Mouse (Mus musculus) left cerebral cortex, postnatal 4 days (tissue): ENCODE measurements around the gene Pigp. TPM values are rescaled to one million over a fixed set of nuclear protein-coding genes. Genes with fewer than 3 reads are reported as not detected.

Experiments
- DNase-seq: peaks from one replicate; pipeline ENCODE4 v3.0.0-alpha.2; 2022
- intact Hi-C: fragments of 180-260 bp; cut with DNase I; formaldehyde crosslinking; loops from one replicate; pipeline ENCODE4 v1.15.1; 2025
- total RNA-seq, 2 experiments: library from RNA; stranded (reverse); gene quantifications; 2 replicates each; pipeline ENCODE4 v1.2.3; 2021

Pigp gene
- total RNA-seq, 2 experiments from 2014 or later, result 53.4 to 60.9 TPM

DNA sequence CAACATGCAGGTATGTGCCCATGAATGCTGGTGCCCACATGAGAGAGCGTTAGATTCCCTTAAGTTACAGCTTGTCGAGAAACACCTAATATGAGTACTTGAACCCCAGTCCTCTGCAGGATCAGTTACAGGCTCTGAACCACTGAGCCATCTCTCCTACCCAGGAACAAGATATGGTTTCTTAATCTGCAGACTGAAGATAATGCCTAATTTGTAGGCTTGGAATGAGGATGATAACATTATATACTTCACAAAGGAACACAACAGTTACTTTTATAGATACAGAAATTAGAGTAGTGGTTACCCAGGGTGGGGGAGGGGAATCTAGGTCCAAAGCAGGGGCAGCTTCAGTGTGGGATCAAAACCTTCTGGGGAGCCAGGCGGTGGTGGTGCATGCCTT is 45.6 kb downstream of the Pigp start:
- intact Hi-C loops, result no loop called here
- DNase-seq, result no peak

DNA sequence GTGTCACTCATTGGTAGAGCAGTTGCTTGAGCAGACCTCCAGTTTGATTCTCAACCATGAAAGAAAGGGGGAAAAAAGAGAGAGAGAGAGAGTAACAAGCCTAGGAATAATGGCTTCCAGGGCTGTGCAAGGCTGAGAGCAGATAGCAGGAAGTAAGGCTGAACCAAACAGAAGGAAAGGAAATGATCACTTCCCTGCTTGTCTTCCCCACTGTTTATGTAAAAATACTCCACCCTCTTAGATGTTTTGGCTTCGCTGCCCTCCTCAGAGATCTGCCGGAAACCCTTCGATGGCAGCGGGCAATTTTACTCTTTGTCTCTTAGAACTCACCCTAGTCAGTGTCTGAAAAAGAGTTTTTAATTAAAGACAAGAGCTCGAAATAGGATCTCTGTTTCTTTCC is 48.0 kb downstream of the Pigp start:
- intact Hi-C loops, result no loop called here
- DNase-seq, result no peak

DNA sequence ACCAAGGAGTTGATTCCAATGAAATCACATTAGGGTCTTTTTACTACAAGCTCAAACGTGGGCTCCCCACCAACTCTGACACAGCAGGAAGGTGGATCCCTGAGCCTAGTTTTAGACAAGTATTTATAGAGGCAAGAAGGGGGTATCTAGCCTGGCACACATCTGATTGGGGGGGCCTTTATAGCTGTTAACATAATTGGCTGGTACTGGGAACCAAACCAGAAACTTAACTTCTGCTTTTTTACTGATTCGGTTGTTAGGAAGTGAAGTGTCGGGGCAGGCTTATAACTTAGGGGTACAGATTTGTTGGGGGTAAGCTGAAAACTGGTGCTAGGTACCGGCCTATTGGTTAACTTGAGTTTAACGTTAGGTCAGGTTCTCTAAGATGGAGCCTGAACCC is 51.4 kb downstream of the Pigp start:
- intact Hi-C loops, result no loop called here
- DNase-seq, result no peak

DNA sequence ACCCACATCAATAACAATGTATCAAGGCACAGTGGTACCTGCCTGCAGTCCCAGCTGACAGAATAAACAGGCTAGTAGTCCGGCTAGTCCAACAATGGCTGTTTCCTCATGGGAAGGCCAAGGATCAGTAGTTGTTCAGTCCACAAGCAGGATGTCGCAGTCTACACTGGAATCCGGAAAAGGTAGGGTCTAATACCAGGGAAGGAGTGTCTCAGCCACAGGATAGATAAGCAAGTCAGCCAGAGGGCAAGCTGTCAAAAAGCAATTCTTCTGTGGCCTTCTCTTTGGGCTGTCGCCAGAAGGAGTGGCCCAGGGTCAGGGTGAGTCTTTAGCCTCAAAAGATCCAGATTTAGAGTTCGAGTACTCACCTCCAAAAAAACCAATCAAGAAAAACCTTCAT is 53.9 kb downstream of the Pigp start:
- no peak for DNase-seq
- intact Hi-C loops, result no loop called here

DNA sequence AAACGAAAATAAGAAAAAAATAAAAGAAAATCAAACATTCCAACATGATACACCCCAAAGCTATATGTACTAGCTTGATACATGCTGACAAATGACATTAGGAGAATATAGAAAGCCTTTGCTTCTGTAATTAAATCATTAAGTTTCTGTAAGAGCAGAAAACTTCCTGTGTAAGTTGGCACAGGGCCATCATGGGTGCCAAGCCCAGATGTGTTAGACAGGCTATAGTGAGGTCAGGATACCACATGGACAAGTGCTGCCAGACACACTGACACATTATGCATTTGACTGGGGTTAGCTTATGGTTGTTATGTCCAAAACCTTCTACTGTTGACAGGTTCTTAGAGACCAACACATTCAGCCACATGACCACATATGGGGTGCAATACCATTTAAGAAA is 56.4 kb downstream of the Pigp start:
- no peak for DNase-seq
- intact Hi-C loops, result no loop called here

DNA sequence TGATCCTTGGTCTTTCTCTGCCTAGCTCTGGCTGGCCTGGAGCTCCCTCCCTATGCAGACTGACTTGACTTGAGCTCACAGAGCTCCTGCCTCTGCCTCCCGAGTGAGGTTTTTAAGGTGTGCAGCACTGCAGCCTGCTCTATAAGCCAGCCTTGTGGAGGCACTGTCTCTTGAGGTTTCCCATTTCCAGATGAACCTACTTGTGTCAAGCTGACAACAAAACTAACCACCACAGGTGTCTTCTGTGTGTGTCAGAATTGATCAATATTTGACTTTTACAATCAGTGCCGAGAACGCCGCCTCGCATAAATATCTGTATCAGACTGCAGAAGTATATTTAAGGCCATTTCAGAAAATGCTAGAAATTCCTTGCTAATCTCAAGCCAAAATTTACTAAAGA is 57.0 kb downstream of the Pigp start:
- no peak for DNase-seq
- intact Hi-C loops, result no loop called here

DNA sequence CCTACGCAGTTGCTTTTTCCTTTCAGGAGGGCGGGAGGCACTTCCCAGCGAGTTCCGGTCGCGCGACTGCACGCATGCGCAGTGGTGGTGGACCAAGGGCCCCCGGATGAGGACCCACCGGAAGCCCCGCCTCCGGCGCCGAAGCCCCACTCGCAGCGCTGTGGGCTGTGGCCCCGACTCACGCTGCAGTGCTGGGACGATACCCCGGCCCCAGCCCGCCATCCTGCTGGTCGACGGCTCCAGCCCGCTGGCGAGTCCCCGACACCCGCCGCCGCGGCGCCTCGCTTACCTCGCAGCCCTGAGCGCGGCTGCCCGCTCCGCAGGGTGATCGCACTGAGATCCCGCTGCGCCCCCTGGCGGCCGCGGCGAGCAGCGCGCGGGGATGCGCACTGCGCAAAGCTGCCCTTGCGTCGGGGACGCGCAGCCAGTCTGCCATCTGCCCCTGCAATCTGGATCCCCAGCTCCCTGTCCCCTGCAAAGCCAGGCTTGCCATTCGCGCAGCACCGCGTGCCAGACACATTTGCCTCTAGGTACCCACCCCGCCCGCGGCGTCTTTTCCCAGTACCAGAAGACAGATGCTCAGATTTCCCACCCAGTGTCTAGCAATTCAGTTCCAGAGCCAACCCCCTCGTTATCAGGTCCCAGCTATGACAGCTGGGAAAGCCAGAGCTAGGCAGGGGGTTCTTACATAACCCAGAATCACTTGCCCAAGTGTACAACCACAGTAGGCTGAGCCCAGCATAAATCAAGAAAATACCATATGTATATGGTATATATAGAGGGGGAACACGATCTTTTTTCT is 58.2 kb downstream of the Pigp start, which contains the start of gene Hlcs:
Hlcs (minus strand) TSS at position 343 of the 802 bp plus-strand sequence.
- intact Hi-C loops, result no loop called here

DNA sequence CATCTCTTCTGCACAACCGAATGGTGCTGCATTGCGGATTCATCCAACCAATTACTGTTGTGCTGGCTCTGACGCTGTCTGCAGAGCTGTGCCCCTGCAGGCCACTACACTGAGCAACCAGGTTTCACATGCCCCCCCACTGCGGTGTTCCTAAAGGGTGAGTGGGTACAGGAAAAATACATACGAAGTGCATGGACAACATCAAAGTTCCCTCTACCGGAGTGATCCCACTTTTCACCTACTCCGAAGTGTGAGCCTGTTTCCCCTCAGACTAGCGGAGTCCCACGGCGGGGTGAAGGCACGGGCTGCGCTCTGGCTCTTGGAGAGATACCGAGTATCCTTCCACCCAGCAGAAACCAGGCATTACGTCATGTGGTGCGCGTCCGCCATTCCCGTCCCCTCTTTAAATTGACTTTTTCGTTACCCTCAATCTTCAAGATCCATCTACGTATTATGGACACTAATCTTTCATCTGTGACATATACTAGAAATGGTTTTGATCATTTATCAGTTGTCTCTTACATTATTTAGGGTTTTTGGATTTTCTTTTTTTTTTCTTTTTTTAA is 58.9 kb downstream of the Pigp start:
- intact Hi-C loops, result loop anchor here (1.0 kb wide), 1 partner anchor 58 kb away; the partner anchor contains the start of gene Ttc3
- DNase-seq, result peak; percentile 87

More for the DNA sequence above, 58.2 kb downstream of the Pigp start, which contains the start of gene Hlcs:
- peak; percentile 99 for DNase-seq

DNA sequence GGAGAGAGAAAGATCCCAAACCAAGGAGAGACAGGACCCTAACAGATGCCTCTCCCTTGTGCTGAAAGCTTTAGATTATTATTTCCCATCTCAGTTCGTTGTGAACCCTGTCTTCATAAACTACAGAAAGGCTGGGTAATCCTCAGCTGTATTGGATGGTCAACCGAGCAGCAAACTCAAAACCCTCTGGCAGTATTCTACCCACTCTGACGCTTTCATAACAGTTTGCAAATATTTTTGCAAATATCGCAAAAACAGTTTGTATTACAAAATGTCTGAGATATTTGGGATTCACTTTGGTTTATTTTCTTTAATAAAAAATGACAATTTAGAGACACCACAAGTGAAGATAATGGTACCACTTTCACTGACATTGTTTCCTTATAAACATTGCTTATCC is 59.7 kb downstream of the Pigp start:
- no peak for DNase-seq
- intact Hi-C loops, result loop anchor here (1.0 kb wide), 1 partner anchor 58 kb away; the partner anchor contains the start of gene Ttc3

DNA sequence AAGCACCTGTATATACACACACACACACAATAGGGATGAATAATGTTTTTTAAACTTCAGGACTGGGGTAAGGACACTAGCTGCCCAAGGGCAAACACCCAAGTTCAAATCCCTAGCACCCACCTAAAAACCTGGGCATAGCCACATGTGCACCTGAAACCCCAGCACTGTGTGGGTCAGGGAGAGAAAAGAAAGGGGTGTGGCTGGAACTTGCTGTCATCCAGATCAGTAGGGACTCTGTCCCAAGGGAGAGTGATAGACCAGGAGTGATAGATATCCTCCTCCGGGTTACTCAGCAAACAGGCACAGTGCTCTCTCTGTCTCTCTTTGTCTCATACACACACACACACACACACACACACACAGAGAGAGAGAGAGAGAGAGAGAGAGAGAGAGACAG is 60.2 kb downstream of the Pigp start:
- intact Hi-C loops, result no loop called here
- no peak for DNase-seq

DNA sequence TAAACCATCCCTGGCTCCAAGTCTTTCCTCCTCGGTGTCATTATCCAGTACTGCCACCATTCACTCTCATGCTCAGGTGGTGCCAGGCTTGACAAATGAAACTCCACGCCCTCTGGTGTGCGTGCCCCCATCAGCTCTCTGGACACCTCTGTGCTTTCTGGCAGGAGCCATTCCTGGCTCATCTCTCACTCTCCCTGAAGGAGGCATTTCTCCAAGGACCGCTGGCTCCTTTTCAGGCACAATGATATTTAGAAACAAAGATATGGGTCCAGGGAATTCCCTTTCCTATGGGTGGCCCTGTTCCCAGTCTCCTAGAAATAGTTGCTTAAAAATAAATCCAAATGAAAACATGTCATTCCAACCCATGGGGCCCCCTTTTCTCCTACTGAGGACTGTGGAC is 62.6 kb downstream of the Pigp start:
- no peak for DNase-seq
- intact Hi-C loops, result no loop called here

Other genes starting within 250 kb of the Pigp start
- 10 to 100 TPM; 11.7 to 11.8 TPM for gene Hlcs, start 58.3 kb downstream of the Pigp start, total RNA-seq
- gene Ripply3, start 43.4 kb downstream of the Pigp start, total RNA-seq, result under 1 TPM; 0.32 to 0.60 TPM
- 100 to 1,000 TPM; 862 to 884 TPM for gene Ttc3, start 1.2 kb downstream of the Pigp start, total RNA-seq
- 10 to 100 TPM; 43.8 to 50.6 TPM for gene Vps26c, start 155.0 kb upstream of the Pigp start, total RNA-seq
- 100 to 1,000 TPM; 121 to 124 TPM for gene Dyrk1a, start 198.2 kb upstream of the Pigp start, total RNA-seq